Mouse (Mus musculus): ENCODE results near the gene Ccr9.

DNA sequence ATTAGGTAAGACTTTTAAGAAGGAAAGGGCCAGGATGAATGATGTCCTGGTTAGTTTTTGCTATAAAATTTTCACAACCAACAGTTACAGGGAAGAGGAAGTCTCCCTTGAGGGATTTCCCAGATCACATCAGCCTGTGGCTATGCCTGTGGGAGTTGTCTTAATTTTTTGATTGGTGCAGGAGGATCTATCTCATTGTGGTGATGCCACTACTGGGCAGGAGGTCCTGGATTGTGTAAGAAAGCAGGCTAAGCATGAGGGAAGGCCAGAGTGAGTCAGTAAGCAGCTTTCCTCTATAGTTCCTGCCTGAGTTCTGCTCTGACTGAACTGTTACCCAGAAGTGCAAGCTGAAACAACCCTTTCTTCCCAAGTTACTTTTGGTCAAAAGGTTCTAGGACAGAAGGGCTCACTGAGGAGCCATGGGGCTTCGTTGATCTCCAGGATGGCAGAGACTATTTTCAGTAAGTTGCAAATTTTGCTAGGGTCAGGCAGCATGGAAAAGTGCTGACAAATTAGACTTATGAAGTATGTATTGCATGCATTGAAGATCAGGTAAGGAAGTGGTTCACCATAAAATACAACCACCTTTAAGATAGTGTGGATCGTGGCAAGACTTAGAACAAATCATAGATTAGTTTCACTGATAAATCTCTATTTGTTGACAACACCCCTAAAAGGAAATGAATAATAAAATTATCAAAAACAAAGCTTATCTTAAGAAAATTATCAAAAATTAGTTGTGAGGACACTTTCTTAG lies 44.7 kb downstream of the Ccr9 start:
- TF ChIP-seq CTCF (IDR thresholded peaks at IDR 0.05; ENCODE audit: borderline replicate concordance, insufficient read depth, low read length): no peak
- TF ChIP-seq POLR2A (IDR thresholded peaks at IDR 0.05; ENCODE audit: low read depth, low read length): no peak

All from embryonic fibroblast, embryonic 13.5 days (primary cell).